Mouse (Mus musculus): ENCODE measurements around the gene Recql. TPM values are rescaled to one million over a fixed set of nuclear protein-coding genes. Genes with fewer than 3 reads are reported as not detected.

The Recql gene
- total and polyA plus RNA-seq, 2 experiments from 2014 or later: 12.8 to 18.7 TPM

DNA sequence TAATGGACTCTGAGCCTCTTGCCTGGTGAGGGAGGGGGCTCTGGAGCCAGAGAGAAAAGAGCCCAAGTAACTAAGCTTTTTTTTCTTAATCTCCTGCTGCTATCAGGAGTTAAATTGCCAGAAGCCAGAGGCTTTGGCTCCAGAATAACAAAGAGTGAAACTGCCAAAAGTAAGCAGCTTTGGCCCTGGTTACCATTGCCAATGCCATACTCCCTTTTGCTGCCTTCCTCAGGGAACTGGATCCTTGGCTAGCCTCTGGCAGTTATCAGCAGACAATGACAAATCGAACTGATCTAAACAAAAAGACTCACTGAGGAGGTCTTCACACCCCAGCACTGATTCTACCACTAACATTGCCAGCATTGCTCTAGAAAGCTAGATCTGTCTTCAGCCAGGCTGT, 24.3 kb upstream of the Recql start:
- Histone ChIP-seq H3K4me1 (ENCODE audit: insufficient read depth, low read length) (no peaks in the 10 kb centered on the region), H3K4me2 (ENCODE audit: low read depth, low read length, poor library complexity, severe bottlenecking) (no peak overlapping the region), H3K4me3 (ENCODE audit: low read depth, low read length) (no peak overlapping the region), H3K27ac (ENCODE audit: low read depth, low read length) (no peak overlapping the region), H3K27me3 (ENCODE audit: insufficient read depth, low read length) (peaks cover 14% of the 10 kb centered on the region), H3K9ac (replicated peaks; ENCODE audit: low read length, poor library complexity, severe bottlenecking) (no peak overlapping the region), H3K36me3 (ENCODE audit: insufficient read depth, low read length) (no peaks in the 10 kb centered on the region), H3K9me3 (ENCODE audit: low read length) (no peaks in the 10 kb centered on the region)
- 10% methylated on average over 1 of the region's 1 CpGs for WGBS
- TF ChIP-seq CTCF (IDR thresholded peaks at IDR 0.05): no peak
- peak; percentile 61 for DNase-seq (ENCODE audit: low spot score)
- ATAC-seq (ENCODE audit: low FRiP score): no peak

DNA sequence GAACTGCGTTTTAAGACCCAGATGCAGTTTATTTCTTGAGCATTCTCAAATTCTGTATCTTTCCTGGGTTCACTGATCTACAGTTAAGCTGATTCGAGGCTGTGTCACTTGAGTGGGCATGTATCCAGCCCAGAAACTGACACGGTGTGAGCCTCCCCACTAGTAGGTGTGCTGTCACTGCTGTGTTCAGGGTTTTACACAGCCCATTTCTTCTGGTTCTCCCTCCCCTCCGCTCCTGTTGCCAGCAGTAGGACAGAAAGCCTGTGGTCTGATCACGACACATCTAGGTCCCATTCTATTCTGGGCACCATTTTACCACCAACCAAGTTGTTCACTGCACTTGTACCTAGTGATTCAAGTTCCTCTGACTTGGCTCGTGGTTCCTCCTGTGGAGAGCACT, 8.9 kb upstream of the Recql start:
- no peak for ATAC-seq (ENCODE audit: low FRiP score)
- WGBS: 91% methylated on average over 6 of the region's 6 CpGs

DNA sequence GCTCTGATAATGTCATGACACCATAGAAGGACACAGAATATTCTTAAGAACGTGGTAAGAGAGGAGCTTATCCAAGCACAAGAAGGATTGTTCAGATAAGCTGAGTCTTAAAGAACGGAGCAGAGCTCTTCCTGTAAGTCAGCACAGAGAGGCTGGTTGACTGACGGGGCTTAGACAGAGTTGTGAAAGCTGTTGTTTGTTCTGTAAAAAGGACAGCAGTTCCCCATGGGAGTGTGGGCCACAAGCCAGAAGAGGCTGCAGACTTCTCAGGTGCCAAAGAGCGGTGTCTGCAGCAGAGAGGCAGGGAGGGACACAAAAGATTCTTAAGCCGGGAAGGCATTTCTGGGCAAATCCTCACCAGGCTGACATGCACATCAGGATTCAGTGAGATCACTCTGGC, 7.8 kb upstream of the Recql start:
- no peak overlapping the region for H3K27ac ChIP-seq (ENCODE audit: low read depth, low read length)
- H3K9me3 ChIP-seq (ENCODE audit: low read length): no peaks in the 10 kb centered on the region
- no peaks in the 10 kb centered on the region for H3K27me3 ChIP-seq (ENCODE audit: insufficient read depth, low read length)
- DNase-seq (ENCODE audit: low spot score) (no peak), ATAC-seq (ENCODE audit: low FRiP score) (no peak)
- H3K9ac ChIP-seq (replicated peaks; ENCODE audit: low read length, poor library complexity, severe bottlenecking): no peak overlapping the region
- TF ChIP-seq CTCF (IDR thresholded peaks at IDR 0.05): no peak
- WGBS: 71% methylated on average over 5 of the region's 5 CpGs
- H3K4me1 ChIP-seq (ENCODE audit: insufficient read depth, low read length): no peaks in the 10 kb centered on the region
- H3K4me2 ChIP-seq (ENCODE audit: low read depth, low read length, poor library complexity, severe bottlenecking): no peak overlapping the region
- H3K36me3 ChIP-seq (ENCODE audit: insufficient read depth, low read length): peaks cover 23% of the 10 kb centered on the region
- H3K4me3 ChIP-seq (ENCODE audit: low read depth, low read length): no peak overlapping the region

More for the DNA sequence above, 8.9 kb upstream of the Recql start:
- Histone ChIP-seq H3K9ac (replicated peaks; ENCODE audit: low read length, poor library complexity, severe bottlenecking) (no peak overlapping the region), H3K27ac (ENCODE audit: low read depth, low read length) (no peak overlapping the region), H3K4me2 (ENCODE audit: low read depth, low read length, poor library complexity, severe bottlenecking) (no peak overlapping the region), H3K4me3 (ENCODE audit: low read depth, low read length) (no peak overlapping the region), H3K36me3 (ENCODE audit: insufficient read depth, low read length) (peaks cover 28% of the 10 kb centered on the region), H3K4me1 (ENCODE audit: insufficient read depth, low read length) (no peaks in the 10 kb centered on the region), H3K27me3 (ENCODE audit: insufficient read depth, low read length) (no peaks in the 10 kb centered on the region), H3K9me3 (ENCODE audit: low read length) (no peaks in the 10 kb centered on the region)
- no peak for TF ChIP-seq CTCF (IDR thresholded peaks at IDR 0.05)
- DNase-seq (ENCODE audit: low spot score): no peak

DNA sequence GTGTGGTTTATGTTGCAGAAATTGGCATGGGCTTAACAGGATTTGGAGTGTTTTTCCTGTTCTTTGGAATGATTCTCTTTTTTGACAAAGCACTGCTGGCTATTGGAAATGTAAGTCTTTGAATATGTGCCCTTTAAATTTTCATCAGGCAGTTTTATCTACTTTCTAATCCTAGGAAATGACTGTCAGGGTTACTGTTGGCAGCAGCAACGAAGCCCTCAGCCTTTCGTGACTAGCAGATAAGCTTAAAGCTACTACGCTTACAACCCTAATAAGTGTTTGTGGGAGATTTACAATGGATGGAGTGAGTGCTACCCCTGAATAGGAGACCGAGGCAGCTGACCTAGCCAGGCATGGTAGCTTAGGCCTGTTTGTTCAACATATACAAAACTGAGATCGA, 5.4 kb upstream of the Recql start:
- H3K36me3 ChIP-seq (ENCODE audit: insufficient read depth, low read length): peaks cover 23% of the 10 kb centered on the region
- H3K9me3 ChIP-seq (ENCODE audit: low read length): no peaks in the 10 kb centered on the region
- peaks cover 5% of the 10 kb centered on the region; the same call in 1 of the 2 replicates for H3K4me1 ChIP-seq (ENCODE audit: insufficient read depth, low read length)
- DNase-seq (ENCODE audit: low spot score): no peak
- H3K27me3 ChIP-seq (ENCODE audit: insufficient read depth, low read length): no peaks in the 10 kb centered on the region
- H3K4me2 ChIP-seq (ENCODE audit: low read depth, low read length, poor library complexity, severe bottlenecking): no peak overlapping the region
- 90% methylated on average over 5 of the region's 5 CpGs for WGBS
- ATAC-seq (ENCODE audit: low FRiP score): no peak
- H3K27ac ChIP-seq (ENCODE audit: low read depth, low read length): no peak overlapping the region
- no peak overlapping the region for H3K9ac ChIP-seq (replicated peaks; ENCODE audit: low read length, poor library complexity, severe bottlenecking)
- TF ChIP-seq CTCF (IDR thresholded peaks at IDR 0.05): no peak
- H3K4me3 ChIP-seq (ENCODE audit: low read depth, low read length): no peak overlapping the region

DNA sequence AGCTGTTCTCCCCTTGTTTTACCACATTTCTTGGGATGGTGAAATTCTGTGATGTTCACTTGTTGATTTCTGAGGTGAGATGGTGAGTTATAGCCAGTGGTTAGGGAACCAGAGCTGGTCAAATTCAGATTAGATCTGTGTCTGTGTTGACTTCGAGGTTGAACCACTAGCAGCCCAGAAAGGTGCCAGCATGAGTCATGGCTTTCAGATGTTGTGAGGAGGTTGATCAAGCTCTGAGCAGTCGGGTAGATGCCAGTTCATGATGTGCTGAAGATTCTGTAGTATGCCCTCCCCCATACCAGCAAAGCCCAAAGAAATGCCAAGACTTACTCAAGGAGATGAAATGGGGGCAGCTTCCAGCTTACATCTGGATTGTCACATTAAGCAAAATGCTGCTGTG, 2.2 kb upstream of the Recql start:
- H3K4me1 ChIP-seq (ENCODE audit: insufficient read depth, low read length): peaks cover 5% of the 10 kb centered on the region; the same call in 1 of the 2 replicates
- no peaks in the 10 kb centered on the region for H3K27me3 ChIP-seq (ENCODE audit: insufficient read depth, low read length)
- 93% methylated on average over 2 of the region's 2 CpGs for WGBS
- DNase-seq (ENCODE audit: low spot score): no peak
- no peak for ATAC-seq (ENCODE audit: low FRiP score)
- H3K27ac ChIP-seq (ENCODE audit: low read depth, low read length): no peak overlapping the region
- no peak overlapping the region for H3K9ac ChIP-seq (replicated peaks; ENCODE audit: low read length, poor library complexity, severe bottlenecking)
- peaks cover 4% of the 10 kb centered on the region; the same call in 1 of the 2 replicates for H3K36me3 ChIP-seq (ENCODE audit: insufficient read depth, low read length)
- H3K9me3 ChIP-seq (ENCODE audit: low read length): no peaks in the 10 kb centered on the region
- no peak overlapping the region for H3K4me2 ChIP-seq (ENCODE audit: low read depth, low read length, poor library complexity, severe bottlenecking)
- H3K4me3 ChIP-seq (ENCODE audit: low read depth, low read length): no peak overlapping the region
- TF ChIP-seq CTCF (IDR thresholded peaks at IDR 0.05): no peak

DNA sequence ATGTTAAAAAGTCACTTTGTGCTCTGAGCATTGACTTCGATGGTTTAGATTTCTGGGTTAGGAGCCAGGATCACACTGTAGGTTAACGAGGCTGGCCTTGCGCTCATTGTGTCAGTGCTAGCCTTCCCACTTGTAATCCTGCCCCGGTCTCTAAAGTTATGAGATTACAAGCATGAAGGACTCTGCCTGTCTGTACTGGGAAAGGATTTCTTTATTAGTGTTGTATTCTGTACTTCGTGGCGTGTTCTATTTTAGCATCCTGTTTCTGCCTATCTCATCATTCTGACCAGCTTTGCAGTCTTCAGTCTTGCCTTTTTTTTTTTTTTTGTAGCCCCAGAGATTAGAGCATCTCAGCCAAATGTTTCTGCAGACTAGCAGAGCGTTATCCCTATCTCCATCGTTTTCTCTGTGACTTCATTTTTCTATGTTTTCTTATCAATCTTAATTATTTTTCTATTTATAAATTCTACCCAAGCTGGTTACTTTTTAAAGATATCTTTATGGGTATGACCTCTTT, 926 bp upstream of the Recql start:
- Histone ChIP-seq H3K27ac (ENCODE audit: low read depth, low read length) (no peak overlapping the region), H3K36me3 (ENCODE audit: insufficient read depth, low read length) (no peaks in the 10 kb centered on the region), H3K9ac (replicated peaks; ENCODE audit: low read length, poor library complexity, severe bottlenecking) (peak overlapping the region; percentile 77), H3K4me1 (ENCODE audit: insufficient read depth, low read length) (peaks cover 5% of the 10 kb centered on the region; the same call in 1 of the 2 replicates), H3K27me3 (ENCODE audit: insufficient read depth, low read length) (no peaks in the 10 kb centered on the region), H3K4me3 (ENCODE audit: low read depth, low read length) (peak overlapping the region; percentile 84), H3K9me3 (ENCODE audit: low read length) (no peaks in the 10 kb centered on the region), H3K4me2 (ENCODE audit: low read depth, low read length, poor library complexity, severe bottlenecking) (peak overlapping the region; percentile 78)
- ATAC-seq (ENCODE audit: low FRiP score) (no peak), DNase-seq (ENCODE audit: low spot score) (no peak)
- no peak for TF ChIP-seq CTCF (IDR thresholded peaks at IDR 0.05)
- WGBS: 24% methylated on average over 8 of the region's 8 CpGs
